Mouse (Mus musculus) NIH3T3 (cell line): ENCODE results near the gene Macrod2.

Experiments used
- DNase-seq: peaks from one replicate; pipeline ENCODE4 v3.0.0-alpha.2; 2012; ENCODE audit warnings: low read depth

Macrod2 gene

DNA sequence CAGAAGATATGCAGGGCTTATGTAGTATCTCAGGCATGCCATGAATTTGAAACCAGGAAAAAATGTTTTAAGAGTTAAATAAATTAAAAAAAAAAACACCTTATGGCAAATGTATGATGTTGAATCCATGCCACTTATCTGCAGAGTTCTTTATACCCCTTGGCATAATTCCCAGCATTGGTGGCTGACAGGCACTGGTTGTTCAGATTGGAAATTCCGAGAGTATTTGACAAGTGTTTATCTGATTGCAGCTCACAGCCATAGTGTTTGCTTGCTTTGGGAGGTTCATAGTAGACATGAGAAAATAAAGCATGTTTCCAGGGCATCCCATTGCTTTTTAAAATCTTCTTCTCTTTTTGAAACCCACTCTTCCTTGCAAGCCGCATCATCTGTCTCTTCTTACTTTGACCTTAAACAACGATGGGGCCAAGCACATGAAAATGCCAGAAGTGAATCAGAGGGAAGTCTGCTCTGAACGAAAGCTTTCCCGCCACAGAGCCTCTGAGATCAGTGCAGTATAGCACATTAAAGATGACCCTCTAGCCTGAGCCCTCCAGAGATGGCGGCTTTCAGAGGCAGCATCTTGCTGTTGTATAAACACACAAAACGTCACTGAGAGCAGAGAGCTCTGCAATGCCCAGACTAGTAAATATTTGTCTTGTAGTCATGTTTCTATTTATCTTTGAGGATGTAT is 1305.8 kb downstream of the Macrod2 start:
- no peak for DNase-seq

DNA sequence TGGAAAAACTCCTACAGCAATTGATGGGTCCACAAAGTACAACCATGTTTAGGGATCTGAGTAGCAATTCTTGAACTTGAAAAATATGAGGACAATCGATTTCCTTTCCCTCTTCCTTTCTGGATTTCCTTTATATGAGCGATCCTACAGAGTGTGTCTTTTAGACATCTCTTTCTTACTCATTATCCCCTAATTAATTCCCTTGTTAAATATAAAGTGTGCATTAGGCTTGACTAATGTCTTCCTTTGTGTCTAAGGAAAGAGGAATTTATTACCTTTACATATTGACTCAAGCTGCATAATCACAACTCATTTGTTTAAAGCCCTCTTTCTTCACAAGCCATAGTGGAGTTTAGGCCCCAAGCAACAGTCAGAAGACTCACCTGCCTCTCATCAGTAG is 1316.7 kb downstream of the Macrod2 start:
- DNase-seq: no peak

DNA sequence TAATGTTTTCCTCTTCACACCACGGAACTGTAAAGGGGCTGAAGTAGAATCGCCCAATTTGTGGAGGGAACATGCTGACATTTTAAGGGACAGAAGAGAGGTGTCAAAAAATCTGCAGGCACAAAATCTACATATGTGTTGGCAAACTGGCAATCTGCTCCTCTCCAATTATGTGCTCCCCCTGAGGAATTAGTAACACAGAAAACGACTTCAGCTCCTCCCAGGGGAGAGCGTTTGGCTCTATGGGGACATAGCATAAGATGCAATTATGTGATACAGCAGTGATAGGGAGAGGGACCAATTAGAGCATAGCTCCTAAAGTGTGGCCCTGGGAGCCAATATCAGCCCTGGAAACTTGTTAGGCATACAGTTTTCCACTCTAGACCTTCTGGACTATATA is 1317.2 kb downstream of the Macrod2 start:
- no peak for DNase-seq

DNA sequence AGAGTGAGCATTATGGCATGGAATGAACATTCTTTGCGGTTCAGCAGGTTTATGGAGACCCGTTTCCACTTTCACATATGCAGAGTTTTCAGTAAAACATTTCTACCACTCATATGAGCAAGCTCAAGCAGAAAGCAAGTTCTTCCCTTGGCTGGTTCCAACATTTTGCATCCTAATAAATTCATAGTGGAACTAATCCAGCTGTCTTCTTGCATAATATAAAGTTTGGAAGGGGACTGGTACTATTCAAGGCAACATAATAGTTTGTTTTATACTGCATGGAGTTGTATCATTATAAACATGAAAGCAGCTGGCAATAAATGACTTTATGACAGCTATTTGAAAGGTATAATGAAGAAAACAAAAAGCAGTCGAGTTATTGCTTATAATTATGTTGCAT is 1320.0 kb downstream of the Macrod2 start:
- DNase-seq: no peak

DNA sequence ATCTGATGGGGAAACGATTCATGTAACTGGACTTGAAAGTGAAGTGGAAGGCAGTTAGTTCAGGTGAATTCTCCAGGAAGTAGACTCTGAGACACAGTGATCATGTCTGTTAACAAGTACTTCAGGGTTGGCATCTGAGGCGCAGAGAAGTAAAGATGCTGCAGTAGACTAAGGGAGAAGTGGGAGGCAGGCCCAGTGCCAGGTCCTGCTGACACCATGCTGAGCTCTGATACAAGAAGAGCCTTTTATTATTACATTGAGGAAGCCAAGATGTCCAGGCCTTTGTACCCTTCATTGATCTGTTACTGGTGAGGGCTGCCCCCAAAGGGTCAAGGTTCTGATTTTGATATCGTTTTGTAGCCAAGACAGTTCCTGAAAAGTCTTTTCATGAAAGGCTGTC is 1327.4 kb downstream of the Macrod2 start:
- no peak for DNase-seq

DNA sequence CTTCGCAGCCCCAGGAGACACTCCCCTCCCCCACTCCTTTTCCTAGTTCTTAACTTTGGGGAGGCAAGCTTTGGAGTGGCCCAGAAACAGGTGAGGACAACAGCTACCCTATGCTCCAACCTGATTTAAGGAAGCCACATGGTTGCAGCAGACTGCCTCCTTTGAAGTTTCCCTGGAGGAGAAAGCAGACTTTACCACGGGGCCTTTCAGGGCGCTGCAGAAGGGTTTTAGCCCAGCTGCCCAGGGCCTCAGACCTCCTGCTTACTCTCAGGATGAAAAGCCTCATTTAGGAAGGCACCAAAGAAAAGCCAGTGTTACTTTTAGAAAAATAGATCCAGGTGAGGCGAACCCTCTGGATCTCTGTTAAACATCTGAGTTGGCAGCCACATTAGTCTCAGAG is 1333.9 kb downstream of the Macrod2 start:
- DNase-seq: no peak

DNA sequence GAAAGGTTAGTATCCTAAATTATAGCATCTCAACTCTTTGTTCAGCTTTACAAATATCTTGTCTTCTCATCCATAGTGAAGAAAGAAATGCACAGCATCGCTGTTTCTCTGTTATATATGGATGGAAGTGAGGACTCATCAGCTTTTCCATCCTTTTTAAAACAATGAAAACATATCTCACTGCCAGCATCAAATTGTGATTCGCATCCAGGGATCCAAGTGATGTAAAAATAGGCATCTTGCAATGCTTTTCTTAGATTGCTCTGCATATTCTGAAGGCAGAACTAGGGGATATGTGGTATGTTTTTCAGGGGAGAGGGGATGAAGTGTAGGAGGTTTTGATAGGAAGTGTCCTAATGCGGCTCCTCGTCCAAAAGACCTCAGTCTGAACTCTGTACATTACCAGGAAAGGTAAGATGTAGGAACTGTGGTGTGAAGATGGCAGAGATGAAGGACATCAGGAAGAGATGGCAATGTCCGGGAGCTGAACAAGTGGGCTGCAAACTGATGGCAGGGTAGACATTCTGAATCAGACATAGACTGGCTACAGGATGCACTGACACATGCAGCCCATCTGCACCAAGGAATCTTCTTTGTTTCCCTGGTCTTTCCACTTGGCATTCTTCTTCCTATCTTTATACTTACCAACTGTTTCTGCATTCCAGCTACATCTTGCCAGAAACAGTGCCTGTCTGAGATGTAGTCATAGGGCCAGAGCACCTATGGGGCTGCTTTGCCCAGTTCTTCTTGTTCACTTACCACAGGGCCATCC is 1341.8 kb downstream of the Macrod2 start:
- no peak for DNase-seq

DNA sequence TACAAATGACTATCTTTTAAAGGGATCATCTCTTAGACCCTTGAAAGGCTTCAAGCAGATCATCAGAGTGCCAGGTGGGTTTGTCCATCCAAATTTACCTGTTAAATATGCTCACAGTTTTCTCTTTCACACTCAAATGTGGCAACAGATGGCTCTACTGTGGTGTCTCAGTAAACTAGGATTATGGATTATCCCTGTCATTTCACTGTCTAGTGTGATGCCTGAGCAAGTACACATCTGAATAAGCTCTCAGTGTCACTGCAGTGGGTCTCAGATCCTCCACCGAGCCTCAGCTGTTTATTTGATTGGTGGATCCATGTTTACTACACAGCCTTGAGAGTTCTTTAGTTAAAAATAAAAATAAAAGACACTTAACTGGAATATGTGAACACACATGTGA is 1343.6 kb downstream of the Macrod2 start:
- no peak for DNase-seq

DNA sequence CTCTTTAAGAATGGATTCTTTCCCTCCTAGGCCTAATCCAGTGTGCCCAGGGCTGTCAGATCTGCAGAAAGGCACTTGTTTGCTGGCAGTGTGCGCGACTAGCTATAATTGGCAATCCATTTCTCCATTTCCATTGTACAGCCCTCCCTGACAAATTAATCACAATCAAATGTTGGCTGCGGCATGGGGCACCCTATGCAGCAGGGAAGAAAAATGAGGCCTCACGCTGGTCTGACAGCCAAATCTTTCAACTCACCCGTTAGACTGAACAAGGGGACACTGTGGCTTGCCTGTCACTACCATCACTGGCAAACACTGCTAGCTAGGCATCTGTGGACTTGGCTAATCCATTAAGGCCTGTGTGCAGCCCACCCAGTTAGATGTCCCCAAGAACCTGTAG is 1345.2 kb downstream of the Macrod2 start:
- no peak for DNase-seq

DNA sequence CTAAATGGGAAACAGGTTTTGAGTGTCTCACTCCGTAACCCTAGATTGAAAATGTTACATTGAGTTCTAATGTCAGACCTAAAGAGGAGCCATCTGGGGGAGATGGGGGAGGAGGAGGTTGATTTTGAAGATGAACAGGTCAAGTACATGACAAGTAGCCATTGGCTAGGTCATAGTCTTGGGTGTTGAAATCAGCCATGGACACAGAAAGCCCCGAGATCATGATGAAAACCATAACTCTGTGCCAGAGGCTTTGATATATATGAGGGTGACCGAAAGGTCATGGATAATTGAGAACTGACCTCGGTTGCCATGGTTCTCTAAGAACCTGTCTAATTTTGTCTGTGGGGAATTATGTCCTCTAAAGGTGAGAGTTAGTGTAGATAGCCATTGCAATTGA is 1405.1 kb downstream of the Macrod2 start:
- DNase-seq: no peak

DNA sequence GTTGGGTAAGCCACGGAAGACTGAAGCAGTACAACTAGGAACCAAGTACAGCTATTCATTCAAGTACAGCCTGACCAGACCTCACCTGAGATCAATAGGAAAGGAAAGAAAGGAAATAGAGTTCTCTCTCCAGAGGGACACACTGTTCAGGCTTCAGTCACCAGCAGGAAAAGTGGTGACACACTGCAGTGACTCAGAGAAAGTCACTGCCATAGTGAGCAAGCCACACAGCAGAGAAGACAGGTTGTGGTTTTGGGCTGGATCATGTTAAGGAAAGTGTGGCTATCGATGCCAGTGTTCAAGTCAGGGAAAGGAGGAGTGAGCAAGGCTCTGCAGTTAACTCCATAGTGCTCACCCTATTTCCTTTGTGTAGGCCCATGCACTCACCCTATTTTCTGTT is 1405.8 kb downstream of the Macrod2 start:
- no peak for DNase-seq

DNA sequence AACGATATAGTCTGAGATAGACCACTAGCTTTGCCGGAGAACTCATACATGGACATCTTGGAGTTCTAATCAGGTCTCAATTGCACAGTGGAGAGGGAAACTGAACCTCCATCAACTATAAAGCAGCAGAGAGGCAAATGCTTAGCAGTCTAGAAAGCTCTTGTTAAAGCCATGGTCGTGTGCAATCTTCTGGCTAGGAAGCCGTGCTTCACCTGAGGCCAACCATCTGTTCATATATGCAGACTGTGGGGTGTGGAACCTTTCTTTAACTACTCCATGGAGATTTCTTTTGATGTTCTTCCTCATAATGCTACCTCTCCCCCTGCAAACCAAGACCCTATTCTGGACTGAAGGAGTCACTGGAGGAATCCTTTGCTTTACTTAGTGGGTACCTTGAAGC is 1421.2 kb downstream of the Macrod2 start:
- no peak for DNase-seq

DNA sequence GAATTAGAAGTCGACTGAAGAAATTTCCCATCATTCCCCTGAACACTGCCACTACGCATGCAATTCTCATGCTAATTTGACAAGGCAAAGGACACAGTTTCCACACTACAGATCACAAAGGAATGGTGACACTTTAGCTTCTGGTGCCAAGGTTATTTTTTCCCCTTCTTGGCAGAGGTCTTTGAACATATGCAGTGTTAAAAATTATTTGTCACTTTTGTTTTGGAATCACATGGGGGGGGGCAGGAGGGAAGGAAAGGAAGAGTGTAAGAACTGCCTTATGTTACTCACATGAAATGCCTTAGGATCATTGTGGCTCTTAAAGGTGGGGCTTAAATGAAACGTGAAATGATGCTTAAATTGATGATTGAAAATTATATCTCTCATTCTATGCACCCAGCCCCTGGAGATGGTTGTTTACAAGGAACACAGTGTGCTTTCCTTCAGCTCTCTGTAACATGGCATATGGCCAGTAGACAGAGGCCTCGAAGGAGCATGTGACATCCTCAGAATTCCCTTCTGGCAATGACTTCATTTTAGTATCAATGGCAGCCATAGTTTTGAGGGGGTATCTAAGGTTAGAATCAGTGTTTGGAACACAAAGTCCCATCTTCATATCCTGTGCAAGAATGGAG is 1422.6 kb downstream of the Macrod2 start:
- no peak for DNase-seq

DNA sequence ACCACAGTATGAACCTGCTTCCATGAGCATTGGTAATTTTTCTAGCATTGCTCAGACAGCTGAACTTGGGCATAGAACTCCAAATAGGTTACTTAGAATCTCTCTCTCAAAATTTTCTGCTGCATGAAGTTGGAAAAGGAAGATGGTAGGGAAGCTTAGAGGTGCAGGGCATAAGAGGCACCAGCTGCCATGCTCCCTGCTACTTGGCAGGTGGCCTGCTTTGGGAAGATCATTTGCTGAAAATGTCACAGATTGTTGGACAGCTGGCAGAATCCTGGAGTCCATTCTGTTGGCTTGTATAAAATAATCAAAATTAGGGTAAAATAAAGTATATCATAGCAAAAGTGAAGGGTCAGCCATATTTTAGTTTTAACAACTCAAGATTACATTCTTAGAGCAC is 1425.7 kb downstream of the Macrod2 start:
- no peak for DNase-seq

DNA sequence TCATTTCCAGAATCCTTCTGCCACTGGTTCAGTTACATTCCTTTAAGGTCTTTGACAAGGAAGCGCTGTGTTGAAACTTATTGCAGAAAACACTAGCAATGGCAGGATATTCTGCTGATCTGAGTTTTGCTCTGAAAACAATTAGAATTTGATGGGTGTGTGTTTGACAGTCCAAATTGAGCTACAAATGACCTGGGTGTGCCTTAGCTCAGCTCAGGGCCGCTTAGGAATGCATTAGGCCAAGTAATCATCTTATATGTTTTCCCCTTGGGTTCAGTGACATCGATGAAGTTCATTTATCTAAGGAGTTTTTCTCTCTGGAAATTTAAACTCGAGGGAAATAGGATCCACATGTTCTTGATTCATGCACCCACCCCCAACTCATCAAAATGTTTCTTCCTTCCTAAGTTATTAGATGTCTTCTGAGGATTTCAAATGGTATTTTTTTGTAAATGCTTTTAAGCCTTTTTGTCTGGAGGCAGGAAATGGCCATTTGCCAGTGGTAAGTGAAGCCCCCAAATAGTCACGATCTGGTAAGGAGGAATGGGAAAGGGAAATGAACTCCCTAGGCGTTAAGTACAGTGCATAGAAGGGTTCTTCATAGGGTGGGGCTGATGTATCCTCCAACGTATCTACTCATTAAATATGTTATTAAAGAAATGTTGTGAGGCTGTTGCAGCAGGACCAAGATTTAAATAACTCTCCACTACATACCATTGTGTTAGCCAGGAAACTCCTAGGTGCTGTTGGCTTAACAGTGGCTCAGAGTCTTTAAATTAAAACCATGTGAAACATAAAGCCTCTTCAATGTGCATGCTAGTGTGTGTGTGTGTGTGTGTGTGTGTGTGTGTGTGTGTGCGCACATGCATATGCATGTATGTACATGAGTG is 1430.7 kb downstream of the Macrod2 start:
- DNase-seq: no peak

DNA sequence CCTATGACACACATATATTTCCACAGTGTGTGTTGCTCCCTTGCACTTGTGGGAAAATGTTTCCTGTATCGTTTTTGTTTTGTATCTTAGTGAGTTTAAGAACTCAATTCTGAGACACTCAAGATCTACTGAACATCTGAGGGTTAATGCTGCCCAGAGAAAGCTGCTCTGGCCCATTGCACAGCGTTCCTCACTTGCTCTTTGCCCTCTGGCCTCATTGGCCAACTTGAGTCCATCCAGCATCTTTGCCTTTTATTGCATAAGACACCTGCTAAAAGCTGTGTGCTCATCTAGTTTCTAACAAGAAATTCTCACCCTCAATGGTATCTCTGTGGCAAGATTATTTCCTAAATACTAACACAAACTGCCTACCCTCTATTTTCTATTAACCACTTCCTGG is 1435.4 kb downstream of the Macrod2 start:
- DNase-seq: no peak

DNA sequence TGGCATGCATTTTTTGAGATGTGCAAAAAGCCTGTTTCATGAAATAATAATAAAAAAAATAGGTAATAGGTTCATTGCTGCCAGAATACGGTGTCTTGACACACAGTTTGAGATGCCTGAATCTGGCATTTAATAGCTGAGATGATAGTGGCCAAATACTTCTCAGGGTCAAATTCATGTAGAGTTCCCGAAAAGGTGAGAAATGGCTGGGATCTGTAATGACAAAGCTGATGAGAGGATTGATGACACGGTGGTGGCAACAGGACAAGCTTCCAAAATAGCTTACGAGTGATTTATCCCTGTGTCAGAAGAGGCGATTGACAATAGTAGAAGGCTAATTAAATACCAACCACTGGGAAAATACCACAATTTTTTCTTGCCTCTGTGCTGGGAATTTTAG is 1436.4 kb downstream of the Macrod2 start:
- DNase-seq: no peak

DNA sequence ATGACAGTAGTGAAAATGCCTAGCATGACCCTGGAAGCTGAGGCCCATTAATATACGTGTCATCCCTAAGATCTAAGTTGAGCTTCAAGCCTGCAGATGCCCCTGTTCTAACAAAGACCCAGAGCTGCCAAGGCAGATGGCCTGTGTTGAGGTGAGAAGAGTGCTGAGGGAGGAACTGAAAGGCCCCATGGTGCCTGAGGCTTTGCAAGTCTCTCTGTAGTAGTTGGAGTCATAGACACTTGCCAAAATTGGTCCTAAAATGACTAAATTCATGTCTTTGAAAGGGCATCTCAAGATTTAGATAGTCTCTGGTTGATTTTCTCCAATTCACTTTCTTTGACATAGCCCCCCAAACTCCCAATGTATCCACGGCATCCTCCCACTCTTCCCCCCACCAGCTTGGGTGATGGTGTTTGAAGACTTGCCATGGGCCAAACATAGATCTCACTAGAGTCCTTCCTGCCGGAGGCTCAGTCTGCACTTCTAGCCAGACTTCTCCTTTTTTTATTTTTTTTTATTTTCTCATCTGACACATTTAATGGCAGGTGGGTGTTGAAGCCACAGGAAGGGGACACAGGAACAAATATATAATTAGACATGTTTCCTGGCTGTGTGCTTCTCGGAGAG is 1439.2 kb downstream of the Macrod2 start:
- DNase-seq: no peak

DNA sequence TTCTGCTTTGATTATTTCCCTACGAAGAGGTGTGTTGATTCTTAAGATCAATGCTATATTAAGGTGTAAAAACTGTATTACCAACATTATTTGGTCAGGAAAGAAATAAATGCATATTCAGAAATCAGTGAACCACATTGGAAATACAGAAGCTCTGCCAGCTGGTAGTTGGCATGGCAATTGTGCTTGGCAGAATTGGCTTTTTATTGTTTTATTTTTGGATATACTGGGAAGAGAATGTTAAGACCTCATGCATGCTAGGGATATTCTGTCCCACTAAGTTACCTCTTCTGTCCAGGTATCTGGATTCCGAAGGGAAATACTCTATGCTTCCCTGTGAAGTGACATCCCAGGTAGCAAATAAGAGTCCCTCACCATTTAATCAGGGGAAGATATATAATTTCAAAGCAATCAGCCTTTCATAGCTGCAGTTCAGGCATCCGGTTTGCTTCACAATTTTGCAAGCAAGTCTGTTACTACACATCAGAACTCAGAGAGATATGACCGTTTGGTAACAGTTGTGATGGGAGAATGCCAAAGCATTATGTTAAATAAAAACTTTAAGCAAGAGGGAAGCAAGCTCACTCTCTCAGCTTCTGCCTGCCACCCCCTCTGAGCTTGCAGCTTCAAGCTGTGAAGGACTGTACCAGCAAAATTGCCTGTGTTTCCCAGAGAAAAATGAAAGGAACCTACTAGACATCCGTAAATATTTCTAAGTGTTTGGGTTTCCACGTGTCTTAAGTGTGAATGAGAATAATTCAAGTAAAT is 1449.5 kb downstream of the Macrod2 start:
- no peak for DNase-seq

DNA sequence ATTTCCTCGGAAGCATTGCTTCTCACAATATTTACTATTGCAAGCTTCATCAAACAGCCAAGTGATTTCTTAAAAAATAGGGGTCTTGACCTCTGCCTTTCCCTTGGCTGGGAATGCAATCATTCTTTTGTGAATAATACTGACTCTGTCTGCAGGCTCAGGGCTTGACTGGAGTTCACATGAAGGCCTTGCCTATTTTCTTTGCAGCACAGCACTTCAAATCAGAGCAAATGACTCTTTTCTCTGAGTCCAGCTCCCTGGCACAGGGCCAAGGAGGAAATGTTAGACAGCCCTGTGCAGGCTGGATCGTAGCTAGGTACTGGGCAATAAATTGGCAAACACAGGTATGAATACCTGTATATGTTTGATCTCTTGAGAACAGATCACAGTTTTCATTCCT is 1464.1 kb downstream of the Macrod2 start:
- DNase-seq: peak; percentile 2

DNA sequence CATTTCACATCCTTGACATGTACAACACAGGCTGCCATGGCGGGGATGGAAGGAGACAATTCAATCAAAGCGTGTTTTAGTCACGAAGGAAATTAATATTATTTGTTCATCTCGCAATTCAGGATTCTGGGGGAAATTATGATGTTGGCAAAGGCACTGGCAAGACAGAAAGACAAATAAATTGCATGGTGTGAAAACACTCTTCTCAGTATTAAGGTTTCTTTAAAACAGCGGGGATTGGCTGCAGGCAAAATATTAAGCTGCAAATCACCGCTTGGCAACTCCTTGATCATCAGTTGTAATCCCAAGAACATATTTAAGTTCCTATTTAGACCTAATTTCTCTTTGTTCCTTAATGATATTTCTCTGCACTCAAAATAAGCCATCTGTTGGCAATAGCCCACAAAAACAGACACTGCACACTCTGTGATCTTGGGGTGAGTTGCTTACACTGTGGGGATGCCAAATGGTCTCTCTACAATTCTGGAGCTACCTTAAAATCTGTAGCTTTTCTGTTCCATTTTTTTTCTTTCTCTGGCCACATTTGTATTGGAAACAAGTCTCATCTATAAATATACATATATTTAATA is 1466.7 kb downstream of the Macrod2 start:
- no peak for DNase-seq
